Comparison of ENCODE assay signal across 22 mouse cellular contexts in the genomic region with DNA sequence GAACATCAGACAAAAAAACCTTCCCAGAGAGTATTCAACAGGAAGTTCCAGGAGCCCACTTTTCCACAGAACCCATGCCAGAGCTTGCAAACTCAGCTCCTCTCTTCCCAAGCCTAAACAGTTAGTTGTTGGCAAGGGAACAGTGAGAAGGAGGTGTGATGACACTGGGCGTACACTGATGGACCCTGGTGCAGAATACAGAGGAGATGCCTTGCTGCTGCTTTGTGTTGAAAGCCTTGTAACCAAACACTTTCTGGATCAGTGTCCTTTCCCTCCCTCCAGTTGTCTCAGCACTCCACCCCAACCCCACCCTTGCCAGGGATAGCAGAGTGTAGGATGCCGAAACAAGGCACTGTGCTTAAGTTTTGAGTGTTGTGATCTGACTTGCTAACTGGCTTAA.
DNase-seq lines count a peak whose midpoint lies in the region; ATAC-seq and TF ChIP-seq lines count a peak whose summit lies in the region.
"Had no signal": no experiment of that assay in that cellular context is flagged by ENCODE, and none has a peak within 500 bp of the region (broad histone marks: within the 10 kb centered on the region; RNA-seq: fewer than 3 reads in every experiment).

No protein-coding gene starts in this region.

- DNase-seq in heart, adult 11 months = peak; percentile 76
- no peak for DNase-seq in heart, embryonic 10.5 days (ENCODE audit: low spot score)
- DNase-seq in lung, postnatal 14 days = no peak
- DNase-seq in R1 (ENCODE audit: low read depth, low spot score) = peak; percentile 45
- DNase-seq in natural killer cell, adult 2 months (ENCODE audit: low spot score in 2 of 2) = no peak
- no peak for DNase-seq in adrenal gland, postnatal 4 days (ENCODE audit: low spot score in 2 of 2)
- DNase-seq: adrenal gland, postnatal 14 days; cerebellum, adult 11 months; cerebellum, postnatal 10 days; gastrocnemius, adult 2 months; heart, postnatal 4 days had no signal

- H3K36me3 ChIP-seq in heart, embryonic 10.5 days = no peaks in the 10 kb centered on the region
- no peaks in the 10 kb centered on the region for H3K36me3 ChIP-seq in lung, embryonic 16.5 days (ENCODE audit: control insufficient read depth, insufficient read depth, low read length)
- H3K36me3 ChIP-seq in E14TG2a.4 (ENCODE audit: insufficient read depth, low read length) = 0 out of 2 replicates have a peak, but pooled peaks cover 6% of the 10 kb centered on the region
- H3K36me3 ChIP-seq: forebrain, embryonic 12.5 days; hindbrain, embryonic 15.5 days; limb, embryonic 15.5 days; liver, embryonic 15.5 days; neural tube, embryonic 12.5 days had no signal

- no peaks in the 10 kb centered on the region for H3K27me3 ChIP-seq in heart, embryonic 10.5 days (ENCODE audit: insufficient read depth, poor library complexity, severe bottlenecking)
- no peaks in the 10 kb centered on the region for H3K27me3 ChIP-seq in lung, embryonic 16.5 days (ENCODE audit: control insufficient read depth, insufficient read depth, low read depth, low read length)
- no peaks in the 10 kb centered on the region for H3K27me3 ChIP-seq in E14TG2a.4 (ENCODE audit: insufficient read depth, low read length)
- H3K27me3 ChIP-seq: forebrain, embryonic 12.5 days; hindbrain, embryonic 15.5 days; limb, embryonic 15.5 days; liver, embryonic 15.5 days; neural tube, embryonic 12.5 days had no signal

- H3K4me1 ChIP-seq in heart, embryonic 10.5 days = peaks cover 36% of the 10 kb centered on the region
- 0 out of 2 replicates have a peak, but pooled peaks cover 5% of the 10 kb centered on the region for H3K4me1 ChIP-seq in lung, embryonic 16.5 days (replicated peaks; ENCODE audit: control insufficient read depth, insufficient read depth, low read length)
- H3K4me1 ChIP-seq in E14TG2a.4 (replicated peaks; ENCODE audit: low read depth, low read length) = peaks cover 97% of the 10 kb centered on the region
- H3K4me1 ChIP-seq: limb, embryonic 15.5 days; liver, embryonic 15.5 days had no signal

- peak; percentile 75 for ATAC-seq in lung, embryonic 16.5 days (ENCODE audit: low read depth)
- ATAC-seq: CD4-positive, CD25-positive, alpha-beta regulatory T cell, adult 4 months; intestine, embryonic 16.5 days had no signal

- TF ChIP-seq CTCF in E14TG2a.4 (conservative IDR thresholded peaks at IDR 0.05; ENCODE audit: low read length) = no peak

- H3K4me3 ChIP-seq in heart, embryonic 10.5 days = no peak overlapping the region
- H3K4me3 ChIP-seq in lung, embryonic 16.5 days (ENCODE audit: low read length) = no peak overlapping the region
- peak overlapping the region; percentile 5; the same call in 1 of the 2 replicates for H3K4me3 ChIP-seq in E14TG2a.4 (replicated peaks; ENCODE audit: low read length)
- H3K4me3 ChIP-seq: forebrain, embryonic 12.5 days; gastrocnemius, adult 2 months; hindbrain, embryonic 15.5 days; left cerebral cortex, adult 2 months; limb, embryonic 15.5 days; liver, embryonic 15.5 days; neural tube, embryonic 12.5 days had no signal

- H3K4me2 ChIP-seq in lung, embryonic 16.5 days (ENCODE audit: low read depth, low read length) = no peak overlapping the region
- H3K4me2 ChIP-seq: forebrain, embryonic 12.5 days; hindbrain, embryonic 15.5 days; limb, embryonic 15.5 days; liver, embryonic 15.5 days; midbrain, embryonic 11.5 days; neural tube, embryonic 12.5 days had no signal

- H3K9me3 ChIP-seq in heart, embryonic 10.5 days = no peaks in the 10 kb centered on the region
- H3K9me3 ChIP-seq in lung, embryonic 16.5 days (ENCODE audit: control insufficient read depth, low read length) = no peaks in the 10 kb centered on the region
- no peaks in the 10 kb centered on the region for H3K9me3 ChIP-seq in E14TG2a.4 (ENCODE audit: low read length)
- H3K9me3 ChIP-seq: forebrain, embryonic 12.5 days; hindbrain, embryonic 15.5 days; limb, embryonic 15.5 days; liver, embryonic 15.5 days; neural tube, embryonic 12.5 days had no signal

- 59% methylated on average over 2 of the region's 2 CpGs for WGBS in heart, embryonic 10.5 days
- WGBS in lung, embryonic 16.5 days = 39% methylated on average over 2 of the region's 2 CpGs

- no peak overlapping the region for H3K9ac ChIP-seq in lung, embryonic 16.5 days (ENCODE audit: low read length)
- H3K9ac ChIP-seq: forebrain, embryonic 12.5 days; hindbrain, embryonic 15.5 days; limb, embryonic 15.5 days; liver, embryonic 15.5 days; neural tube, embryonic 12.5 days had no signal

- no peak overlapping the region for H3K27ac ChIP-seq in heart, embryonic 10.5 days
- H3K27ac ChIP-seq in lung, embryonic 16.5 days (ENCODE audit: low read length) = no peak overlapping the region
- H3K27ac ChIP-seq: forebrain, embryonic 12.5 days; gastrocnemius, adult 2 months; hindbrain, embryonic 15.5 days; left cerebral cortex, adult 2 months; limb, embryonic 15.5 days; liver, embryonic 15.5 days; neural tube, embryonic 12.5 days had no signal

Comparison
In these comparisons a context has a peak if more than half of its experiments do, and no peak if none do; other contexts are left out.
1. DNase-seq: peak in heart, adult 11 months (single experiment) and R1 (single experiment); none in heart, embryonic 10.5 days (single experiment), lung, postnatal 14 days (single experiment), natural killer cell, adult 2 months (0 of 2) and adrenal gland, postnatal 4 days (0 of 2).